Mouse (Mus musculus): ENCODE measurements around the gene Slc38a10. TPM values are rescaled to one million over a fixed set of nuclear protein-coding genes. Genes with fewer than 3 reads are reported as not detected.

Gene Slc38a10
- 10 to 100 TPM; 34.8 to 49.2 TPM for polyA plus RNA-seq (2017; shearing (Covaris generic))

- ATAC-seq = peak; percentile 98
Measured at GRCm38 (mm10) chr11:120151113-120151494, at the start of gene Slc38a10. Gene Slc38a10 (minus strand): TSS chr11:120151346.

GRCm38 (mm10) chr11:120200621-120201020 lies 49.5 kb upstream of the Slc38a10 start:
- no peak for ATAC-seq

DNA sequence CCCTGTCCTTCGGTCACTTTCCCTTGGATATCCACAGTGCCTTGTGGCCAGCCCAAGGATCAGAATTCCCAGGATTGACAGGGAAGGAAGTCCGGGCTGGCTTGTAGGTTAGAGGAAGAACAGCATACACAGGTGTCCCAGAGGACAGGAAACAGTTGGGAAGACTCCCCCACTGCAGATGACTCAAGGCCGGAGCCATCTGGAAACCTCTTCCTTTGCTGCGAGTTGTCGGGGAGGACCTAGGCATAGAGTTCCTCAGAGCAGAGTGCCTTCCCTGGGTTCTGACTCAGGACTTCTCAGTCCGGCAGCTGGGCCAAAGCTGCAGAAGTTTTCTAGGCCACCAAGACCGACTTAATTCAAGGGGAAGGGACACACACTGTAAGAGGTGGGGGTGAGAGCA lies 48.6 kb upstream of the Slc38a10 start:
- ATAC-seq = no peak

- no peak for ATAC-seq
Measured at GRCm38 (mm10) chr11:120198831-120199230, 47.7 kb upstream of the Slc38a10 start.

GRCm38 (mm10) chr11:120190526-120191412 lies 39.6 kb upstream of the Slc38a10 start:
- ATAC-seq = no peak

- ATAC-seq = peak; percentile 97
Measured at GRCm38 (mm10) chr11:120189459-120190312, 38.5 kb upstream of the Slc38a10 start.

- peak; percentile 10 for ATAC-seq
Measured at GRCm38 (mm10) chr11:120188481-120189441, 37.6 kb upstream of the Slc38a10 start.

DNA sequence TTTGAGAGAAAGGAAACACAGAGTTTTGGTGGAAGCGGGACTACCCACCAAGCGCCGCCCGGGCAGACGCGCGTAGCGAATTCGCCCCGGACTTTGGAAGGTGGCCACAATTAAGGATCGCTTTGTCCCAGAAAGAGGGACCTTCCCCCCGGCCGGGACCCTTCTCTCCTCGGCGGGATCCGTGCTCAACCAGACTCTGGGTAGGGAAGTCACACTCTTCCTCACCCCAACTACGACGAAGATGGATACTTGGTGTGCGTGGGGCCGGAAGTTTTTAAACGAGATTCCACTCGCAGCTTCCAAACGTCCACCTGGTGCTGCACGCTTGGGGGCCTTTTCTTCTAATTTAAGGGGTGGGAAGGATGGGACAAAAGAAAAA lies 36.9 kb upstream of the Slc38a10 start:
- no peak for ATAC-seq

- no peak for ATAC-seq
Measured at GRCm38 (mm10) chr11:120187236-120188101, 36.3 kb upstream of the Slc38a10 start.

DNA sequence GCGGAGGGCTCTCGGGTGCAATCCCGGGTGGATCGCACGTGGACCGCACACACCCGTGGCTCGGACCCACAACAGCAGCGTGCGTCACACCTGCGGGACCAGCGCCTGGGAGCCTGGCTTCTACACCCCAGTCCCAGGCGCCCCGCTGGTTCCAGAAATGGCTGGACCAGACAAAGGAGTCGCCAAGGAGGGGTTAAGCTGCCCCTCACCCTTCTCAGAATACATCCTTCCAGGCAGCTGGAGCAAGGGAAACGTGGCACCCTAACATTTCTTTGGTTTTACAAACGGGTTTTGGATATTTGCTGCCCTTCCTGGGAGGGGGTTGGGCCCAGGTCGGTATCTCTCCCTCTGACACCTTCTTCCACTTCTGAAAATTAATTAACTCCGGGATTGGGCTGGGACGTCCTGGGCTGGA lies 35.7 kb upstream of the Slc38a10 start:
- ATAC-seq = no peak

GRCm38 (mm10) chr11:120186145-120186740 lies 35.1 kb upstream of the Slc38a10 start:
- ATAC-seq = no peak

DNA sequence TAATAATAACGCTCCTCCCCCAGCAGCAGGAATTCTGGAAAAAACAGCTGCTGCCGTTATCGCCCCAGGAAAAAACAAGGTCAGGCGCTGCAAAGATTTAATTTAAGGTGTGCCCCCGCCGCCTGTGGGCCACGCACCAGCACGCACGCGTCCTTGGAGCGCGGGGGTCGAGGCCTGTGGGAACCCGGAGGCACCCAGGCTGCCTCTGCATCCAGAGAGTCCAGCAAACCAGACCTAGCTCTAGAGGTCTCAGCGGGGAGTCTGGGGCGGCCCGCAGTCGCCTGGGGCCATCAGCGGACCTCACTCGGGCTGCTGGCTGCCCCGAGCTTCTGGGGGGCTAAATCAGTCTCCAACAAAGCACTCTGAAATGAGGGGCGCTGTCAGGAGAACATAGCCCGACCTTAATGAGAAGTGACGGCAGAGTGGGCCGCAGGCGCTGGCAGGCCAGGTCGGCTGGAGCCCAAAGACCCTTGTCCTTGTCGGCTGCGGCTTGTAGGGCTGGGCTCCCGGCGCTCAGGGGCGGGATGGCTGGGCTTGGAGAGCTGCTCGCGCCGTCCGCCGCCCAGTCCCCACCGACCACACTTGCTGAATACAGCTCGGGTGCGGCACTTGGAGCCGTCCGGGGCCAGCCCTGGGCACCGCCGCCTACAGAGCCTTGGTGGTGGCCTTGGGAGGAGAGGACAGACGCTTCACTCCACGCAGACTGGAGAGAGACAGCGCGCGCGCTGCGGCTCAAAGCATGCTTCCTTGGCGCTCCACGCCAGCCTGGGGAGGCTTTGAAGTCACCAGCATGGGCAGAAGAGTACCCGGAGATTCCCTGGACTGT lies 34.4 kb upstream of the Slc38a10 start:
- no peak for ATAC-seq

GRCm38 (mm10) chr11:120184371-120185315 lies 33.5 kb upstream of the Slc38a10 start:
- ATAC-seq = no peak

- no peak for ATAC-seq
Measured at GRCm38 (mm10) chr11:120183708-120184107, 32.6 kb upstream of the Slc38a10 start.

DNA sequence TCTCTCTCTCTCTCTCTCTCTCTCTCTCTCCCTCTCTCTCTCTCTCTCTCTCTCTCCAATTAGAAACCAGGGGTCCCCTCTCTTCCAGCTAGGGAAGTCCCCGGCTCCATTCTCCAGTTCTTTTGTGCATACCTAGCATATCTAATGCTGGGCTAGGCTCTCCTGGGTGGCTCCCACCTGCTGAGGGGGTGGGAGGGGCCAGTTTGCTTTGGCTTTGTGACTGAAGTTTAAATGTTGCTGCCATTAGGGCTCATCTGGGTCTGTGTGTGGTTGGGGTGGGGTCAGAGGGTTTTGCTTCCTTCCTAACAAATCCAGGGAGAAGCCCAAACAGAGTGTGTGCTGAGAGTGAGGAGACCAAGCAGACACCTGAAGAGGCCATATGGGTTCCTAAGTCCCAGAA lies 32.0 kb upstream of the Slc38a10 start:
- no peak for ATAC-seq

GRCm38 (mm10) chr11:120182396-120183030 lies 31.4 kb upstream of the Slc38a10 start:
- no peak for ATAC-seq

DNA sequence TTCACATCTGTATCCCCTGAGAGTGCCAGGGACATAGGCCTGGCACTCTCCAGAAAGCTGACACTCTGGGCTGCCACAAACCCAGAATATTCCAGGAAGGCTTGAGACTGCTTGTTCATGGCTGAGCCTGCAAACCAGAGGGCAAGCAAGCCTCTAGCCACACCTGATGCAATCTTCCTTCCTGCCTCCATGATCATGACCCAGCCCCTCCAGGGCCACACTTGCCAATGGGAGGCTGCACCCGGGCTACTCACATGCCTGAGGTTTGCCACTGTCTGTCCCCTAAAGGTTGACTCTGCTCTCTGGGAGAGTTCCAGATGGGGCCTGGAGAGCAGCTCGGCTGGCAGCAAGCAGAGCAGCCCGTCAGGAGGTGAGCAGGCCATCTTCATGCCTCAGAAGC lies 30.2 kb upstream of the Slc38a10 start:
- no peak for ATAC-seq

GRCm38 (mm10) chr11:120179374-120179773 lies 28.2 kb upstream of the Slc38a10 start:
- ATAC-seq = no peak
